Mouse (Mus musculus) lung, adult 2 months (tissue): Measurements from ENCODE around the gene Acox2.

ENCODE experiments used
- CTCF ChIP-seq: fragments of 200-500 bp; IDR thresholded peaks from 2 replicates; pipeline ENCODE4 v1.5.1; 2011; ENCODE audit warnings: mild to moderate bottlenecking, low read length, control low read depth; ENCODE audit not compliant: insufficient read depth
- POLR2A ChIP-seq: fragments of 200-500 bp; IDR thresholded peaks from 2 replicates; pipeline ENCODE4 v1.6.1; 2011; ENCODE audit warnings: low read depth, mild to moderate bottlenecking, control low read depth, low read length, borderline replicate concordance; ENCODE audit errors: extremely low read depth

DNA sequence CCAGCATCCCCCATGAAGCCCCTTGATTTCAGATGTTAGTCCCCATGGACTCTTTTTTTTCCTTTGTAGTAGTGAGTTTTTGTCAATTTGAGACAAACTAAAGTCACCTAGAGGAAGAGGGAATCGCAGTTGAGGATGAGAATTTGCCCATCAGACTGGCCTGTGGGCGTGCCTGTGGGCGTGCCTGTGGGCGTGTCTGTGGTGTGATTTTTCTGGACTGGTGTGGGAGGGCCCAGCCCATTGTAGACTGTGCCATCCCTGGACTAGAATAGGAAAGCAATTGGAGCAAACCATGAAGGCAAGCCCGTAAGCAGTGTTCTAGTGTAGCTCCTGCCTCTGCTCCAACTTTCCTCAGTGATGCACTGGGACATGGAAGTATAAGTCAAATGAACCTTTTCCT lies 82.9 kb downstream of the Acox2 start:
- no peak for TF ChIP-seq POLR2A
- TF ChIP-seq CTCF: no peak
